Mouse (Mus musculus) layer of hippocampus, adult 8-10 months (tissue): ENCODE results near the gene 1700021F07Rik. TPM values are rescaled to one million over a fixed set of nuclear protein-coding genes. Genes with fewer than 3 reads are reported as not detected.
A peak's percentile ranks its signal among the peaks of the same experiment; 100 is the strongest.

Experiments
- DNase-seq, 2 experiments: peaks; one replicate each; pipeline ENCODE4 v3.0.0; 2022; ENCODE audit warnings: low spot score in 2 of 2
- total RNA-seq, 4 experiments: library from RNA; stranded (reverse); gene quantifications; 2 replicates each; pipeline ENCODE4 v1.2.4; 2022

The 1700021F07Rik gene
- total RNA-seq = not detected

- no peak for DNase-seq
Observed at GRCm38 (mm10) chr2:173522376-173522775, at the start of gene 1700021F07Rik. Gene 1700021F07Rik (plus strand): TSS chr2:173522586.

GRCm38 (mm10) chr2:173473233-173473632 lies 49.2 kb upstream of the 1700021F07Rik start:
- DNase-seq = no peak

GRCm38 (mm10) chr2:173479050-173479449 lies 43.3 kb upstream of the 1700021F07Rik start:
- DNase-seq = no peak

DNA sequence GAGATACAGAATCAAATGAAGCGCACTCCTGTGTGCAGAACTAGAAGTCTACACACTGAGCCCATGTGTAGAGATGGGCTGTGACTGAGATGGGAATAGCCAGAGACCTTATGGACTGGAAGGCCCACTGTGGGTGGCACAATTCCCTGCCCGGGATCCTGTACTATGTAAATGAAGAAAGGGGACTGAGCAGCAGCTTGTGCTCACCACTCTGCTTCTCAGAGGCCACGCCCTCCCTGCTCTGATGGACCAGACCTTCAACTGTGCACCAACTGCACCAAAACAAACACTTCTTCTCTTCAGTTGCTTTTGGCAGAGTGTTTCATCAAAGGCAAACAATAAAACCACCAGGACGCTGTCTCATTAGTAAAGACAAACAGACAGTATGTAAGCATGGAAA lies 37.9 kb upstream of the 1700021F07Rik start:
- no peak for DNase-seq

GRCm38 (mm10) chr2:173499612-173500011 lies 22.8 kb upstream of the 1700021F07Rik start:
- no peak for DNase-seq

DNA sequence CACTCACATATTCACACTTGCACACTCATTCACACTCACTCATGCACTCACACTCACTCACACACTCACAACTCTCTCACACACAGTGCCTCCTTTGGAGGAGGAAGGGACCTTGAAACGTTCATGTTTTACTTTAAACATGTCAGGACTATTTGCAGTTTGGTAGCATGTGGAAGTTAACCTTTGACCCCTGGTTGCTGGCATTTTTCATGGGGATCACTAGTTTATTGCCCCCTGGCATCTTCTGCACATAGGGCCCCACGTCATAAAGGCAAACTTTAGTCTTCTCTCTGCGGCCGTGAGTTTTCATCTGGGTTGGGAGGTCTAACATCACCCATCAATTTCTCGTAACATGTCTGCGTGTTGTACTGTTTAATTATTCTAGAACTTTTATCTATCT lies 8.4 kb upstream of the 1700021F07Rik start:
- no peak for DNase-seq

GRCm38 (mm10) chr2:173515186-173515585 lies 7.2 kb upstream of the 1700021F07Rik start:
- DNase-seq = no peak

GRCm38 (mm10) chr2:173516150-173516855 lies 6.1 kb upstream of the 1700021F07Rik start:
- DNase-seq = no peak

GRCm38 (mm10) chr2:173528493-173528892 lies 6.1 kb downstream of the 1700021F07Rik start:
- DNase-seq = no peak

DNA sequence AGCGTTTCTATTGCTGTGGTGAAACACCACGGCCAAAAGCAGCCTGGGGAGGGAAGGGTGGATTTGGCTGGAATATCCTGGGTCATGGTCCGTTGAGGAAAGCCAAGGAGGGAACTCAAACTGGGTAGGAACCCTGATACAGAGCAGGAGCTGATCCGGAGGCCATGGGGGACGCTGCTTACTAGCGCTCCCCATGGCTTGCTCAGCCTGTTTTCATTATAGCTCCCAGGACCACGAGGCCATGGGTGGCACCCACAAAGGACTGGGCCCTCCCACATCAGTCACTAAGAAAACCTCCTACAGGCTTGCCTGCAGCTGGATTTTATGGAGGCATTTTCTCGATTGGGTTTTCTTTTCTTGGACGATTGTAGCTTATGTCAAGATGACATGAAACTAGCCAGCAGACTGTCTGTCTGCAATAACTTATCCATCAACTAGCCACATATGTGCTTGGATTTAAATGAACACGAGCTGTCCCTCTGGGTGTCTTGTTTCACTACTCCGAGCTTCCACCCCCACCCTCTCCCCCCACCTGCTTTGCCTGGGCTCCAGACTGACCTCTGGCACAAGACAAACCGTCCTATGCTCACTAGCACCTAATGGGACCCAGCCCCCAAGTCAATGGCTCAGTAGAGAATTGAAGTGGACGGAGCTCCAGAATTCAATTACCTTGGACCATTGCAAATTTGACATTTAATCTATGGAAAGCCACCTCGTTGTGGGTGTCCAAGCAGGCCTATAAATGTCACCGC lies 10.5 kb downstream of the 1700021F07Rik start:
- DNase-seq = no peak

DNA sequence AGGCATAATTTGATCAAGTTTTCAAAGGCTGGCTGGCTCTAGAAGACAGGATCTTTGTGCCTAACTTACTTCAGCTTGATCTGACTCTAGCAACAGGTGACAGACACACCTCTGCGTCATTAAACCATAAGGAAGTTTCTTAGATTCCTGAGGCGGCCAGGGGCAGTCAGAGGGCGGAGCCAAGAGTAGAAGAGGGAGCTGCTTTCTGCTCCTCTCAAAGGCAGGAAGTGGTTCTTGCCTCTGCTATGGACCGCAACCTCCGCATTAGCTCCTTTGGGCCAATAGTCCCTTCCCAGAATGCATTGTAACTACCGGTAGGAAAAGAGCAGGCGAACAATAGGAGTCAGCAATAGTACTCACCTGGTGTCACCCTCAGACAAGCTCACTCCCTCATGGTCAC lies 12.2 kb downstream of the 1700021F07Rik start:
- no peak for DNase-seq

GRCm38 (mm10) chr2:173535390-173535789 lies 13.0 kb downstream of the 1700021F07Rik start:
- no peak for DNase-seq

- no peak for DNase-seq
Observed at GRCm38 (mm10) chr2:173535886-173536285, 13.5 kb downstream of the 1700021F07Rik start.

GRCm38 (mm10) chr2:173539781-173540180 lies 17.4 kb downstream of the 1700021F07Rik start:
- no peak for DNase-seq

- DNase-seq = no peak
Observed at GRCm38 (mm10) chr2:173541748-173542147, 19.4 kb downstream of the 1700021F07Rik start.

DNA sequence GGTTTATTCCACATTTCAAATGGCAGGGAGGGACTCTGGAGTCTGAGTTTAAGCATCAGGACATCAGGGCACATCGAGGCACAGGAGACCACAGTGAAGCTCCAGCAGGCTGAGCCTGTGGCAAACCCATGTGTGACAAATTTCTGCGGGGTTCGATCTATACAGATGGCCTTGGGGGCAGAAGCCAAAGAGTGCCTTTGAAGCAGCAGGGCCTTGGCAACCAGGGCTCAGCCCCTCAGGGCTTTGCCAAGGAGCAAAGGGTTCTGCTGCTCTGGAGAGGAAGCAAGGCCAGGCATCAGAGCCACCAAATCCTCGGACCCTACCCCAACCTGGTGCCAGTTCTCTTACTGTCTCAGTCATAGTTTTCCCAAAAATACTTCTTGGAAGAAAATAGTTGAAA lies 20.3 kb downstream of the 1700021F07Rik start:
- no peak for DNase-seq

DNA sequence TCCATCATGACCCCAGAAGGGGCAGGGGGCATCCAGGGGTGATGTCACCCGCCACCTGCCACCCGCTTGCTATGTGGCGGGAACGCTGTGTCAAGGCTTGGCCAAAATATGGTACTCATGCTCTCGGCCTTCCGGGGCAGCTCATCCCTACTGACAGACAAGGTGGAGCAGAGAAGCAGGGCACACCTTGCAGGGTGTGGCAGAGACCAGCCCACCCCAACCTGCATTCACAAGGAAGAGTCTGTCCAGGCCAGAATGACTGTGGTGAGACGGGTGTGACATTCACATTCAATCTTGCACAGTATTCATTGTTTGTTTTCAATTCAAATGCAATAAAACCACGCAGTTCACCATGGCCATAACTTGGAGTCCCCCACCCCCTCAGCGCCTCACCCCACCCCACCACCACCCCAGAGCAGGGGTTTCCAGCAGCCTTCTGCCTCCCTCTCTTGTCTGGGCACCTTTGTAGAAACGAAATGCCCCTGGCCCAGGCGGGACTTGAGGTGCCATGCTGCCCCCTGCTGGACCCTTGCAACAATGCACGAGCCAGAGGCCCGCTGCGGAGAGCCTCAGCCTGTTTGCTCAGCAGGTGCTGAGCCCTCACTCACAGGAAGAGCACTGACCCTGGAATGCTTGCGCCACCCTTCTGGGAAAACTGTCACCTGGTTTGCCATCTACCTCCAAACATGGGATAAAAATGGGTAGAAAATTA lies 23.8 kb downstream of the 1700021F07Rik start:
- DNase-seq = peak; percentile 40 to 77

- no peak for DNase-seq
Observed at GRCm38 (mm10) chr2:173549236-173549635, 26.9 kb downstream of the 1700021F07Rik start.

GRCm38 (mm10) chr2:173550681-173551080 lies 28.3 kb downstream of the 1700021F07Rik start:
- no peak for DNase-seq

DNA sequence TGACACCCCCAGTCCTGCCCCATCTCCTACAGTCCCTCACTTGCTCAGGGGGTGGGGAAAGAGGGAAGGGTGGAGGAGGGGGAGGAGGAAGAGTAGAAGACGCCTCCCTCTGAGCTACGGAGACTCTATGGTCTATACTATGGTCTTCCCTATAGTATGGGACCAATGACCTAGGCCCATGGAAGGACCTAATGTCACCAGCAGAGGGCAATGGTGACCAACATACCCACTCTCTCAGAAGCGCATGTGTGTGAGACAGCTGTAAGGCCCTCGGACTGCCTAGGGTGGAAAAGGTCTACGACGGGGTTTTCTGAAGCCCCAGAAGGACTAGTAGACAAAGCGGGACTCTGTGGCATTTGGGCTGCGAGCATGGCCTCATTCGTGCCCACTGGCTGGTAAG lies 31.5 kb downstream of the 1700021F07Rik start:
- no peak for DNase-seq

DNA sequence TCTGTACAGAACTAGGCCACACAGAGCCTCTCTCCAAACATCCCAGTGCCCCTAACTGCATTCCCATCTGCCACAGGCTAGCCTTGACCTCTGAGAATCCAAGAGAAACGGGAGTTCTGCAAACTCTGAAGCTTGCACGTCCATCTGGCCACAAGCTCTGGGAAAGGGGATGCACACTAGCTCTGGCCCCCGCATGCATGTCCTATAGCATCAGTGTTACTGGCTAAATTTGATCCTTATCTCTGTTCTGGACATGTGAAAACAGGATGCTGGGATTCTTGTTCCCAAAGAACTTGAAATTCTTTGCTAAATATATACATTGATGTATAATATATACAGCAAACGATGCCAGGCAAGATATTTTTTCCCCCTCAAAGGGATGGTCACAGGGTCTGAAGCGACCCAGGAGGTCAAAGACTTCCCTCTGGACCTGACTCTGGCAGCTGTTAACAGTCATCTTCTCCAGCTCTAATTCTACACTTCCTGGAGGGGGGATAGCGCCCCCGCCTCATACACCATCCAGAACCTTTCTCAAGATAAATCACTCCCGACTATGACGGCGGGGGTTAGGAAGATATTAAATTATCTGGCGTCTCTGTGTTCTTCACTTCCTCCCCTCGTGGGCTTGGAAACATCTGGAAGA lies 36.5 kb downstream of the 1700021F07Rik start:
- no peak for DNase-seq
